Mouse (Mus musculus) embryonic fibroblast, embryonic 13.5 days (primary cell): Measurements from ENCODE around the gene Naa25.

ENCODE experiments used
- CTCF ChIP-seq: IDR thresholded peaks from 2 replicates; pipeline ENCODE4 v1.5.1; 2011; ENCODE audit warnings: mild to moderate bottlenecking, control low read depth, low read length, moderate library complexity, borderline replicate concordance; ENCODE audit not compliant: insufficient read depth
- POLR2A ChIP-seq: IDR thresholded peaks from 2 replicates; pipeline ENCODE4 v1.6.1; 2011; ENCODE audit warnings: low read depth, mild to moderate bottlenecking, control low read depth, low read length, moderate library complexity

DNA sequence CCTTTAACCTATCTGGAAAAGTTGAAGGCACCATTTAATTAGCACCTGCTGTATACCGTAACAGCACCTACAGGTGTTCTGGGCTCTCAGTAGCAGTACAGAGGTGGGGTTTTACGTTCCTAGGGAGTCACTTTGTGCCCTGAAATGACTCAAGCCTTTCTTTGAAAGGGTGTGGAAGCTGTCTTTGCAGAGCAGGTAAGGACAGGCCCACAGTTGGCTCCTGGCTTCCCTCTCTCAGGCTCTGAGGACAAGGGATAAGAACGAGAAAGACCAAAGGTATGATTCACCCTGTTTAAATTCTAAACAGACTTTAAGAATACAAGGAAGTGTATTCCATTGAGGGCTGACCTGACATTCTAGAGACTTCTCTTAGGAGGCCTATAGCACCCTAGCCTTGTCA is 4.3 kb upstream of the Naa25 start:
- no peak for TF ChIP-seq CTCF
- TF ChIP-seq POLR2A = no peak
